Mouse (Mus musculus) left cerebral cortex, adult 18-20 months (tissue): Measurements from ENCODE around the gene Prss36. TPM values are rescaled to one million over a fixed set of nuclear protein-coding genes. Genes with fewer than 3 reads are reported as not detected.
"Not testable (repeated sequence)": the region's sequence is repeated elsewhere in the genome, so short reads cannot be mapped to it uniquely, and the experiment has no call there.

Experiments used
- DNase-seq, 2 experiments: peaks; one replicate each; pipeline ENCODE4 v3.0.0; 2021 to 2022; ENCODE audit warnings: low spot score in 2 of 2, mixed read lengths in 1 of 2
- long read RNA-seq, 2 experiments: library from polyadenylated mRNA; stranded (forward); transcript quantifications; one replicate each; pipeline ENCODE4 v2.0.0; 2021
- total RNA-seq, 2 experiments: library from RNA; stranded (reverse); gene quantifications; 2 replicates each; pipeline ENCODE4 v1.2.3; 2021

Gene Prss36
- 1 to 10 TPM; 7.9 to 8.2 TPM for total RNA-seq
- long read RNA-seq, experiment 1, partial matches to known transcripts: 2 of 17 reads
- long read RNA-seq, experiment 1, other reads (novel, unspliced or antisense): 13 of 17 reads
- long read RNA-seq, experiment 2, partial matches to known transcripts: 0 of 7 reads
- long read RNA-seq, experiment 2, other reads (novel, unspliced or antisense): 6 of 7 reads

DNA sequence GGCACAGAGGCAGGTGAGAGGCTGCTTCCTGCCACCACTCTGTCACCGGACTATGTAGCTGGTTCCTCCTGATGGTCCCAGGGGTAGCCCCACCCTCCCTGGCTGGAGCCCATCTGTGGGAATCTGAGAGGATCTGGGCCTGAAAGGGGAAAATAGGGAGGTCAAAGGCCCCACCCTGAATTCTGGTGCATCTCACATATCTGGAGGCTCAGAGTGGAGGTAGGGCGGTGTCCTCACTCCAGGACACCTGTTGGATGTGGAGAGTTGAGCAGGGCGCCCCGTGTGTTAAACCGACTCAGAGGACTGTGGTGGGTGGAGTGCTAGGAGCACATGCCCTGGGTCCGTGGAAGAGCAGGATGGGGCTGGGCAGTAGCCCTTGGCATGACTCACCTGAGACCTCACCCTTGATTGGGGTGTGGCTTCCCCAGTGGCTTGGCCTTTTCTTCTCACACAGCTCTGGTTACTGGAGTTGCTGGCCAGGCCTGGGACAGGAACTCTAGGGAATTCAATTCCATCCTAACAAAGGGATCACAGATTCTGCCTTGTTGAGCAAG lies at the start of gene Prss36:
Gene Prss36 (minus strand): TSS at position 256 of the 554 bp plus-strand sequence.
- DNase-seq: no peak

DNA sequence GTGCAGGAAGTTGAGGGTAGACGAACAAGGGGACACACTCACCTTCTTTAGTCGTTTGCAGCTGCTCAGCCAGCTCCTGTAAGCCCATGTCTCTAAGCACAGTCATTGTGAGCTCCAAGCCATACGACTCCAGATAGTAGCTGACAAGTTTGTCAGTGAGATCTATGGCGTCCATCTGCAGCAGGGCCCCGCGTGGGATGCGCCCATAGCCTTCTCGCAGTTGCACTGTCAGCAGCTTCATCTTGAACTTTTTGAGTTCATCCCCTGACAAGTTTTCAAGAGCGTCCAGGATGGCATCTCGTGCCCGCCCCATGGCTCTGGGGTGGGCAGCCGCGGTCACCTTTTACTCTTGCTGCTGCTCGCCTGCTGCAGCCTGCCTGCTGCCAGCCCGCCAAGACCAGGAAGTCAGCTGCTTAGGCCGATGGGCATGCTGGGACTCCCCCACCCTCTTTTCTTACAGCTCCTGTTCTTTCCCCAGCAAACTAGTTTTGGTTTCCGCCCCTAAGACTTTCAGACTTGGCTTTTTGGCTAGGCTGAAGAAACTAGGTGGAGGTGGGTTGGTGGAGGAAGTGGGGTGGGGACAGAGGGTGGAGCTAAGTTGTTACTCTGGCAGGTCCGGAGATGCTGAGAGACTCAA lies 46.9 kb upstream of the Prss36 start, which contains the start of gene Pycard:
Gene Pycard (minus strand): TSS at position 527 of the 637 bp plus-strand sequence.
- DNase-seq: no peak

DNA sequence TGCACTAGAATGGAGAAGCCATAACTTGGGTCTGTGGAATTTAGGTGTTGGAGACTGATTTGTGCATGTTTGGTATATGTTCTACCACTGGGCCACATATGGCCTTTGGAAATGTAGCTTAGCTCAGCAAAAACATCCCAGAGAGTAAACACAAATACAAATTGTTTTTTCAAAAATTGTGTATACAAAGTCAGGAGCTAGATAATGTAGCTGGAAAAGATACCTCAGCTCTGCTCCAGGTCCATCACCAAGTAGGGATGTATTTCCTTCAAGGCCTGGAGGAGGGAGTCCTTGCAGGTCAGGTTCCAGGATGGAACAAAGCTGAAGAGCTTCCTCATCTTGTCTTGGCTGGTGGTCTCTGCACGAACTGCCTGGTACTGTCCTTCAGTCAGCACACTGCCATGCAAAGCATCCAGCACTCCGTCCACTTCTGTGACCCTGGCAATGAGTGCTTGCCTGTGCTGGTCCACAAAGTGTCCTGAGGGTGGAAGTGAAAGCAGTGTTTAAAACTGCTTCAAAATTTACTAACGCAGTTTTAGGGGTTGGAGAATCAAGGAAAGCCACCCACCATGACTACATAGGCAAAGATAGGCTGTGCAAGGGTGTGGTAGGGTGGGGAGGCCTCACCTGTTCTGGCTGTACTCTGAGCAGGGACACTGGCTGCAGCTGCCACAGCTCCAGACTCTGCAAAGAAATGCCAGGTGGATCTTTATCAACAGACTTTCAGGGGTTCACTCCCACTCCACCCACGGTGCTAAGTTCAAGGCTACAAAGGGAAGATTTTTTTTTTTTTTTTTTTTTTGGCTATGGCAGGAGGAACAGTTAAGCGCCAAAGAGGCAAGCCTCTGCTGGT lies 46.2 kb upstream of the Prss36 start:
- DNase-seq: no peak

DNA sequence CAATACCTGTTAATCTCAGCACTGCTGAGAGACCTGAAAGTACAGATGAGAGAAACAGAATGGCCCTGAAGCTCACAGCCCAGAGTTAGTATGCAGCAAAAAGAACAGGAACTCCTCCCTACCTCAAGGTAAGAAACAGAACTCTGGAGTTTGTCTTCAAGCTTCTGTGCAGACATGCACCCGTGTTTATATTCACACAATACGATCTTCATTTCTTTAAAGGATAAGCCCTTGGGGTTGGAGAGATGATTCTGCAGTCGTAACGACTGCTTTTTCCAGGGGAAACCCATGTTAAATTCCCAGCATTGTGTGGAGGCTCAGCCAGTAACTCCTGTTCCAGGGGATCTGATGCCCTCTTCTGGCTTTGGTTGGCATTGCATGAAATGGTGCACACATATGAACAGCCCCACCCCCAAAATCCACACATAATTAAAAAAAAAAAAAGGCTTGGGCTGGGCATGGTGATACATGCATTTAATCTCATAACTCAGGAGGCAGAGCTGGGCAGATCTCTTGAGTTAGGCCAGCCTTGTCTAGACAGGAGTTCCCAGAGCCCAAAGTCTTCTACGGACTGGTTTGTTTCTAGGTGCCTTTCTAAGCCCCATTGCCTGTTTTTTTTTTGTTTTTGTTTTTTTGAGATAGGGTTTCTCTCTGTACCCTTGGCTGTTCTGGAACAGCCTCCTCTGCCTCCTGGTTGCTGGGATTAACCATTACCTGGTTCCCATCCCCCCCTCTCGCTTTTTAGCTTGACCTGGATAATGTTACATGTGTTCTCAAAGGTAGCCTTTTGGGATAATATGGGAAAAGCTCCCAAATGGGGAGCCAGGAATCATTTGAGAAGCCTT lies 45.3 kb upstream of the Prss36 start:
- DNase-seq: peak; percentile 53 to 77

DNA sequence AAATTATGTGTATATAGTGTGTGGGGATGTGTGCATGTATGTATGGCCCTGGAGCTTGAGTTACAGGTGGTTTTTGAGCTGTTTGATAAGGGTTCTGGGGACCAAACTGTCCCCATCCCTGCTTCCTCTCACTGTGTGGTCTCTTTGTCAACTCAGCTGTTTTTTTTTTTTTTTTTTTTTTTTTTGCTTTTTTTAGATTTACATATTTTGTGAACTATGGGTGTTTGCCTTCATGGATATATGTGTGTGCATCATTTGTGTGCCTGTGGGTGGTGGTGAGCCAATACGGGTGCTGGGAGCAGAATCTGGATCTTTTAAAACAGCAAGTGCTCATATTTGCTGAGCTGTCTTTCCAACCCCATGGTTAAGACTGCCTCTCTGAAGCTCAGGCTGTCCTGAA lies 42.4 kb upstream of the Prss36 start:
- no peak for DNase-seq

DNA sequence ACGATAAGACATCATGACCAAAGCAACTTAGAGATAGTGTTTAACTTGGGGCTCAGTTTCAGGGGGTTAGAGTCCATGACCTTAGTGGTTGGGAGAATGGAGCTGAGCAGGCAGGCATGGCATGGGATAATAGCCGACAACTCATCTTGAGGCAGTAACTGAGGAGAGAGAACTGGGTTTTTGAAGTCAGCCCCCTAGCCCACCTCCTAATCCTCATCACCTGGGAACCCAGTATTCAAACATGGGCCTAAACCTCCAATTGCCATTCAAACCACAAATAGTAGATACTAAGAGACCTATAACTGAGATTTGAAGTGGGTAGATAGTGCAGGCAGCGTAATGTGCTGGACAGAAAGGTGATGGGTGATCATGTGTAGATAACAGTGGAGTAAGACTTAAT lies 34.1 kb upstream of the Prss36 start:
- DNase-seq: no peak

DNA sequence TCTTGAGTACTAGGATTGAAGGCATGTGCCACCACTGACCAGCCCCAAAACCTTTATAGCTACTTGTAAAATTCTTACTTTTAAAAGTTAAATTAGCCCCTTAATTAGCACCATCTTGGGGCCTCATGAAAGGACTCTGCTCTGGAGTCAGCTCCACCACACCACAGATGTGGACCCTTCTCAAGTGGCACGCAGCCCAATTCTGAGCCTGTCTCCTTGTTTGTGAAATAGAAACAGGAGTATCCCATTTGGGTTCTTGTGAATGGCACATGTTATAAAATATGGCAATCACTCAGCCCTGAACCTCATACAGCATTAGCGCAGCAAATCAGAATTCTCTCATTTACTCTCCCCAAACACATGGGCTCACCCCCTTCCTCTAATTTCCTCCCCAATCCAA lies 32.3 kb upstream of the Prss36 start:
- DNase-seq: no peak

DNA sequence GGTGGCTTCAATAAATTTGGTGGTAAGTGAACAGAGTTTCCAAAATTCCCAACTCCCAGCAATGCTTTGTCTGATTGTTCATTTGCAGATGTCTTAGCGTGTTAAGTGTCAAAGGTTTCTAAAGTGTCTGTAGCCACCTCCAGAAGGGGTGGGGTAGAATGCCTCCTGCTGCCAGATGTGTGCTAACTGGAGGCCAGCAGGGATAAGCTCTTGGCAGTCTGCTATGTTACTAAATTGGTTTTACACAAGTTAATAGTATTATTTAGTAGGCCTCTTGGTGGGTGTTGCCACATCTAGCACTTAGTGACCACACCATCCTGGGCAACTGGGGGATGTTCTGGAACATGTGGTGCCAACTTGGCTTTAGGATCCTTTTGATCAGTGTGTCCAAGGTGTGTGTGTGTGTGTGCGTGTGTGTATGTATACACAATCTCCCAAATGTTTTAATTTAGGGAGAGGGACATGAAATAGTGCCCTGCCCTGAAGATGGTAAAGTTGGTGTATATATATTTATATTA lies 27.9 kb upstream of the Prss36 start:
- DNase-seq: no peak

DNA sequence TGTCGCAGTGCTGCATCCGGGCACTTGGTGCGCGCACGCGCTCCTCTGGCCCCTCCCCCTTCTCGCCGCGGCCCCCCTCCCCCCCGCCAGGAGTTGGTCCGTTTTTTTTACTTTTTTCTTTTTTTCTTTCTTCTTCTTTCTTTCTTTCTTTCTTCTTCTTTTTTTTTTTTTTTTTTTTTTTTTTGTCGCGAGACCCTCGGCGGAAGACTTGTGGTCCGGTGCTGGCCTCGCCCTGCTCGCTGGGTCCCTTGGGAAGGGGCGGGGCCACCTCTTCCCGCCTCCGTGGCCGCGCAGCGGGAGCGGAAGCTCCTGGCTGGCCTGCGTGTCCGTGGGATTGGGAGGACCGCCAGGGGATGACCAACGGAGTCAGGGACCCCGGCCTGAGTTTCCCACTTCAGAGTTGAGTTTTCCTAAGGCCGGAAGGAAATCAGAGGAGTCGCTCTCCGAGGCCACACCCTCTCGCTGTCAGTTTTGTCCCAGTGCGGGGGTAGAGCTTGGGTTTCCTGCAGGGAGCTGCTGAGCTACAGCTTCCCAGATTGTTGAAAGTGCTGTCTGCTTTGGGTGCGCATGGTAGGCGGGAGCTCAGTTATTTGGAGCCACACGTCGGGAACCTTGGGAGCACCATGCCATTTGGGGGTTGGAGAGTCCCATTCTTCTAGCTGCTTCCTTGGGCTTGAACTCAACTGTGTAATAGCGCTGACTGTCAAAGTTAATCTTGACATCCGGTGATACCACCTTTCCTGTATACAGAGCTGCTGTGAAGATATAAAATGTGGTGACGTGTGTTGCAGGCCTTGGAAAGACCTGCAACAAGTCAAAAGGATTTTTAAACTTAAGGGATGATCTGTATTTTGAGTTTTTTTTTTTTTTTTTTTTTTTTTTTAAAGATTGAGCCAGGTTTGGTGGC lies 21.6 kb upstream of the Prss36 start:
- DNase-seq: peak; percentile 57 to 63

DNA sequence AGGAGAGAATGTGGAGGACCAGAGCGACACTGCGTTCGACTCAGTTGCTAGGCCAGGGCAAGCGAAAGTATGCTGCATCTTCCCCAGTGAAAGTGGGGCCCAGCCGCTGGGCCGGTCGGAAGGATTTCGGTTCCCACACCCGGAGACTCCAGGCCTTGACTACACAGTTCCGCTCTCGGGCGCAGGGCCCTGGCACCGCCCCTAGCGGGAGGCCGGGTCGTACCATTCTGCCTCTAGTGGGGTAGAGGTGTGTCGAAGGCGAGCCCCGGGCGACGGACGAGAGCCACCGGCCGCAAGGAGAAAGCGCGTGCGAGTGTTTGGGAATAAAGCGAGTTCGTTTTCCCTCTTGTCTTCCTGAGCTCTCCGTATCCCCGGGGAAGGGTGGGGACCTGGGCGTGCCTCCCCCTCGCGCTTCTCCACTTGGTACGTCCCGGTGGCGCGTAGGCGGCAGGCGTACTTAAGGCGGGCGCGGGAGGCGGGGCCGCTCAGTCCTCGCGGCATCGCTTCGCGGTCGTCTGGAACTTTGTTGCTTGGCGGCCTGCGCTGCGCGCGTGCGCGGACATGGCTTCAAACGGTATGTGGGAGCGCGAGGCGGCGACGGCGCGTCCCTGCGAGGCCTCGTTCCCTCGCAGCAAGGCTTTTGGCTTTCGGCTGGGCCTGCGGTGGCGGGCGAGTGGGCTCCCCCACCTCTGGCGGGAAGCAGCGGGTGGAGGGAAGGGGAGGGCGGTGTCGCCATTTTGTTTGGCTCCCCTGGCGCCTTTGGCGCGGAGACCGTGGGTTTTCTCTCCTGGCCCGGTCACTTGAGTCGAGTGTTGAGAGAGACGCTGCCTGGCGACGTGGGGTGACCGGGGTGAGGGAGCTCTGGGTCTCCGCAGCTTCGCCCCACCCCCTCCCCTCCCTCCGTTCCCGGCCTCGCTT lies 20.7 kb upstream of the Prss36 start, which contains the start of gene Fus:
Gene Fus (plus strand): TSS at position 454 of the 918 bp plus-strand sequence.
- peak; percentile 92 to 93 for DNase-seq

DNA sequence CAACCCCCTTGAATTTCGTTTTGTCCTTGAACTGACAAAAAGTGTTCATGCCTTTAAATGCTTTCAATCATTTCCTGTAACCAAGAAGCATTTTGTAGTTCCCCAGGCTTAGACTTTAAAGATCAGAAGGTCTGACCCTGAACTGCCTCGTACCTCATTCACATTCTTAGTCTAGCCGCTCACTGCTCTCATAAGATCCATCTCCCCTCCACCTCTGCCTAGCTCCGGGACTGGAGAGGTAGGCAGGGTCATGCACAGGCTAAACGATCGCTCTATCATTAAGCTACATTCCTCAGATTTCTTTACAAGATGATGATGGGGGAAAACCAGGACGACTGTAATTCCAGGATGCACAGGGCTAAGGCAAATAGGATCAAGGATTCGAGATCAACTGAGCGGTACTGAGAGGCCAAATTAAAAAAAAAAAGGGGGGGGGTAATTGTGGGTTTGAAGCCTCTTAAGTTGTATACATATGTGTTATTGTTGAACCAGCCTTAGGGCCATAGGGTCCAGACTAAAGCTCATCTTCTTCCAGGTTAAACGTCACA lies 19.9 kb upstream of the Prss36 start:
- no peak for DNase-seq

DNA sequence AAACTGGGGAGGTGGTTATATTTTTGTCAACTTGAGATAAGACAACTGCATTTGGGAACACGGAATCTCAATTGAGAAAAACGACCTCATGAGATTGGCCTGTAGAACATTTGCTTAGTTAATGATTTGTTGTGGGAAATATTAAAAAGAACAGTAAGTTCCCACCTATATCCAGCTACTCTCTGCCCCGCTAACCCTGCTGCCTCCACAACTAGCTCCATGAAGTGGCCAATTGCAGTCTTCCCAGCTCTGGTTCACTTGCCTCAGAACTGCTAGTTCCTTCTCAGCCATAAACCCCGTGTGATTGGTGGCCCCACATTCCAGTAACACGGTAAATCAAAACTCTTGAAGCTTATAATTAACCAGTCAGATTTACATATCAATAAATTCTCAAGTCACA lies 12.8 kb upstream of the Prss36 start:
- no peak for DNase-seq

DNA sequence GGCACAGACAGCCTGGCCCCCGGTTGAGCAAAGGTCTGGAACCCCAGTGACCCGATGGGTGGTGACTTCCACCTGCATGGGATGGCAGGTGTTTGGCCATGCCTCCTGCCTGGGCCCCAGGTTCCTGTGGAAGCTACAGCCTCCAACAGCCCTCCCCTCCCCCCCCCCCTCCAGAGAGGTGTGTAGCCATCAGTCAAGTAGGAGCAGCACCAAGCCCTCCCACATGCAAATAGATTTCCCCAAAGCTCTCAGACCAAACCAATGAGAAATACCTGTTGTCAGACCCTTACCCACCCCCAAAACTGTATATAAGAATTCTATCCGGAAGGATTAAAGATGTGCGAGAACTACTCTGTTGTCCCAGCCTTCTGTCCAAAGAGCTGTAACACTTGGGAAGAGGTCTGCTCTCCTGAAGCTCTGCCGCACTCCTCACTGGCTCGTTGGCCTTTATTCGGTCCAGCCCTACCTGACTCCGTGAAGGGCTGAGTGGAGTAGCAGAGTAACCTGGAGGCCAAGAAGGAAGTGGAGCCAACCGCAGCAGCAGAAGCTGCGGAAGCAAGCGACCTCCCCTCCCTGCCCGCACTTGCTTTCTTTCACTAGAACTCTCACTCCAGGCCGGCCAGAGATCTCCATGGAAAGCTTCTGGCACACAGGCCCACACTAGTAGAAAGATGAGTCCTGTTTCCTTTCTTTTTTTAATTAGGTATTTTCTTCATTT lies 6.5 kb upstream of the Prss36 start:
- no peak for DNase-seq

DNA sequence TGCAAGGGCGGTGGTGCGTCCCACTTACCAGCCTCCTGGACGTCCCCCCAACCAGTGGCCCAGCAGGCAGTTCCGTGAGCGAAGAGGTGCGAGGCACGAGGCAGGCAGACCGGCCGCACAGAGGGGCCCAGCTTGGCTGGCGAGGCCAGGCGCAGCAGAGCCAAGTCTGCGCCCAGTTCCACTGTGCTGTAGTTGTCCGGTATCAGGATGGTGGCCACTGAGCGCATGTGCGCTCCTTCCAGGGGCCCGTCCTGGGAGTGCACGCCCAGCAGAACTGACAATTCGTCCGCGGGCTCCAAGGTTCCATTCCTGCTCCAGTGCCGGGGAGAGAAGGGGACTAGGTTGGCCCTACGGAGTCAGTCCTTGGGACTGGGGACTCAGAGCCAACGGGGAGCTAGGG lies 1.9 kb downstream of the Prss36 start:
- DNase-seq: no peak

DNA sequence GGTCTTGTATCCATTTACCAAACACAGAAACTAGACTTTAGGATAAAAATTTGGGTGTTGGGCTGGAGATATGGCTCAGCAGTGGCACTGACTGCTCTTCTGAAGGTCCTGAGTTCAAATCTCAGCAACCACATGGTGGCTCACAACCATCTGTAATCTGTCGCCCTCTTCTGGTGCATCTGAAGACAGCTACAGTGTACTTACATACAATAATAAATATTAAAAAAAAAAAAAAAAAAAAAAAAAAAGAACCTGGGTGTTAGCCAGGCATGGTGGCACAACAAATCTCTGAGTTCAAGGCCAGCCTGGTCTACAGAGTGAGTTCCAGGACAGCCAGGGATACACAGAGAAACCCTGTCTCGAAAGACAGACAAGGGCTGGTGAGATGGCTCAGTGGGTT lies 4.4 kb downstream of the Prss36 start:
- DNase-seq: not testable (repeated sequence)

DNA sequence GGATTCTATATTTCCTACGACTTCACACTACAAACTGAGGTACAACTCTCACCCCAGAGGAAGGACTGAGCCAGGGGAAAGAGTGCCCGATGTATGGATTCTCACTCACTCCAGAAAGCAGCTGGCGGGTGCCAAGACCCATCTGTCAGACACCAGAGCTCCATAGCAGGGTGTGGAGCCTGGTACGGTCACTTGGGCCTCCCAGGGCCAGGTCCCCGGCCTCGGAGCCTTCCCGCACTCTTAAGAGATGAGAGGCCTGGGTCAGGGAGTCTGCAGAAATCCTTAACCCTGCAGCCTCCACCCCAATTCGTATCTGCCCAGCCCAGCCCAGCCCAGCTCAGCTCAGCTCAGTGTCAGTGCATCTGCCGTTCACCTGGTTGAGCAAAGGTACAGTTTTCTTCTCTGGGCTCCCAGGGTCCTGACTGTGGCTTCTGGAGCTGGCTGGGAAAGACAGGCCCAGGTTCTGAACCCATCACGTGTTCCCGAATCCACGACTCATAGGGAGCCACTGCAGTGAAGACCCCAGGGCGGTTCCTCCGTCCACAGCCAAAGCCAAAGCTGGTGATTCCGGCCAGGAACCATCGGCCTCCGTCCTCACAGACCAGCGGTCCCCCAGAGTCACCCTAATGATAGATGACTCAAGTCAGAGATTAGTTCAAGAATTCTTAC lies 10.2 kb downstream of the Prss36 start:
- peak in 1 of 2 experiments; percentile 20 for DNase-seq

DNA sequence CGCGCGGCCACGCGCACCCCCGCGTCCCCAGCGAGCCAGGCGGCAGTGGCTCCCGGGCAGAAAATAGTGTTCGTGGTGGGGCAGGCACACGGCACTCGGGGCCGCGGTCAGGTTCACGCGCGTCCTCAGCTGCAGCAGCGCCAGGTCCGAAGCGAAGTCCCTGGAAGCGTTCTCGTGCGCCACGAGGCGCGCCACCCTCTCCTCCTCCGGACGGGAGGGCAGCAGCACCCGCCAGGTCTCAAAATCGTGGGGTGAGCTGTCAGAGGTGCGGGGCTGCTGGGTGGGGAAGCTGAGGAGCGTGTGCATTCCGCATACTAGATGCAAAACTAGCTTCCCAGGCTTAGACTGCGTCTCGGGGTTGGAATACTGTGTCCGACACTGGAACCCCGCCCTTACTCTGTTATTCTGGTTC lies 10.8 kb downstream of the Prss36 start:
- DNase-seq: no peak
